Mouse (Mus musculus) olfactory bulb, adult 2 months (tissue): ENCODE measurements around the gene Heatr9.

Source experiments
- CTCF ChIP-seq: fragments of 200-500 bp; IDR thresholded peaks from 2 replicates; pipeline ENCODE4 v1.5.1; 2012; ENCODE audit warnings: low read depth, mild to moderate bottlenecking, low read length, moderate library complexity; ENCODE audit not compliant: insufficient read depth
- POLR2A ChIP-seq: fragments of 200-500 bp; IDR thresholded peaks from 2 replicates; pipeline ENCODE4 v1.6.1; 2012; ENCODE audit warnings: mild to moderate bottlenecking, low read depth, low read length, moderate library complexity; ENCODE audit not compliant: insufficient read depth

DNA sequence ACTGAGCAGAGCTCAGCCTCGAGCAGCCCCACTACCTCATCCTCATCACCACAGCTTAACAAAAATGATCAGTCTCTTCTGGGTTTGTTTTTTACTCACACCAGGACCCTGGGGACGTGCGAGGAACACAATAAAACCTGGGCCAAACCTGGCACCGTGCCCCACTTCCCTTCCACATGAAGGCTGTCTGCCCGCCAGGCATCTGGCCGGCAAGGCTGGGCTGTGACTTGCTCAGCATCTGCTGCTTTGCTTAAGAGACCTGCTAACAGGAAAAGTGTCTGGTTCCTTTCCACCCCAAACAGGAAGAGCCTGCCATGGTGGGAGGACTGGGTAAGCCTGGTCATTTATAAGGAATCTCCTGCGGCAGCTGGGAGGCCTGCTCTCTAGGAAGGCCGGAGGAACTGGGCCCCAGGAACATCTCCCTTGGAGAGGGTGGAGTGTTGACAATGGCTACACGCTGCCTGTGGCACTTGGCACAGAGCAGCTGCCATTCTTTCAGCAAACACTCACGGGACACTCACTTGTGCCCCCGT, 54.8 kb downstream of the Heatr9 start:
- TF ChIP-seq POLR2A (no peak), CTCF (no peak)
